Mouse (Mus musculus) T-cell, adult 2 months (primary cell): ENCODE data around the gene Polr3e.
A peak's percentile ranks its signal among the peaks of the same experiment; 100 is the strongest.

Source experiments
- DNase-seq: peaks from one replicate; pipeline ENCODE4 v3.0.0; 2022; ENCODE audit warnings: low spot score

The Polr3e gene

GRCm38 (mm10) chr7:120917592-120918461 is at the start of gene Polr3e:
TSS of gene Polr3e (plus strand) at chr7:120917744.
- peak; percentile 99 for DNase-seq

GRCm38 (mm10) chr7:120869883-120870282 is 47.7 kb upstream of the Polr3e start:
- DNase-seq: no peak

GRCm38 (mm10) chr7:120870431-120871008 is 47.0 kb upstream of the Polr3e start:
- DNase-seq: no peak

GRCm38 (mm10) chr7:120873083-120873482 is 44.5 kb upstream of the Polr3e start:
- DNase-seq: no peak

- no peak for DNase-seq
These were observed 43.5 kb upstream of the Polr3e start for GRCm38 (mm10) chr7:120874021-120874420.

GRCm38 (mm10) chr7:120874764-120875539 is 42.6 kb upstream of the Polr3e start:
- no peak for DNase-seq

GRCm38 (mm10) chr7:120875540-120876388 is 41.8 kb upstream of the Polr3e start:
- no peak for DNase-seq

- DNase-seq: no peak
These were observed 39.3 kb upstream of the Polr3e start for GRCm38 (mm10) chr7:120878271-120878670.

- no peak for DNase-seq
These were observed 37.6 kb upstream of the Polr3e start for GRCm38 (mm10) chr7:120879972-120880371.

GRCm38 (mm10) chr7:120880770-120881169 is 36.8 kb upstream of the Polr3e start:
- no peak for DNase-seq

- DNase-seq: no peak
These were observed 36.1 kb upstream of the Polr3e start for GRCm38 (mm10) chr7:120881451-120881850.

- no peak for DNase-seq
These were observed 34.9 kb upstream of the Polr3e start for GRCm38 (mm10) chr7:120882674-120883073.

GRCm38 (mm10) chr7:120883523-120884290 is 33.8 kb upstream of the Polr3e start:
- DNase-seq: no peak

- DNase-seq: no peak
These were observed 32.8 kb upstream of the Polr3e start for GRCm38 (mm10) chr7:120884746-120885145.

GRCm38 (mm10) chr7:120893123-120893522 is 24.4 kb upstream of the Polr3e start:
- no peak for DNase-seq

GRCm38 (mm10) chr7:120897054-120897453 is 20.5 kb upstream of the Polr3e start:
- DNase-seq: no peak

- DNase-seq: no peak
These were observed 19.7 kb upstream of the Polr3e start for GRCm38 (mm10) chr7:120897711-120898335.

- DNase-seq: no peak
These were observed 17.4 kb upstream of the Polr3e start for GRCm38 (mm10) chr7:120900191-120900590.

GRCm38 (mm10) chr7:120901701-120902100 is 15.8 kb upstream of the Polr3e start:
- no peak for DNase-seq

- no peak for DNase-seq
These were observed 14.6 kb upstream of the Polr3e start for GRCm38 (mm10) chr7:120902931-120903330.
